Mouse (Mus musculus) kidney, adult 2 months (tissue): ENCODE data around the gene Rell1. TPM values are rescaled to one million over a fixed set of nuclear protein-coding genes. Genes with fewer than 3 reads are reported as not detected.

Experiments
- DNase-seq: peaks from one replicate; pipeline ENCODE4 v3.0.0; 2021
- H3K27ac ChIP-seq: fragments of 200-500 bp; 2 replicates; pipeline ENCODE4 v1.5.1; 2012; ENCODE audit warnings: low read depth, low read length, control low read depth, inconsistent platforms; ENCODE audit not compliant: insufficient read depth
- H3K27me3 ChIP-seq: fragments of 200-500 bp; replicated peaks from 2 replicates; pipeline ENCODE4 v1.6.1; 2012; ENCODE audit warnings: mild to moderate bottlenecking, moderate library complexity, low read length, inconsistent platforms; ENCODE audit not compliant: control insufficient read depth, insufficient read depth
- H3K36me3 ChIP-seq: fragments of 200-500 bp; 2 replicates; pipeline ENCODE4 v1.6.1; 2012; ENCODE audit warnings: mild to moderate bottlenecking, moderate library complexity, low read length, inconsistent platforms; ENCODE audit not compliant: control insufficient read depth, insufficient read depth
- H3K4me1 ChIP-seq: fragments of 200-500 bp; 2 replicates; pipeline ENCODE4 v1.6.1; 2011; ENCODE audit warnings: low read length; ENCODE audit not compliant: control insufficient read depth, insufficient read depth
- H3K4me3 ChIP-seq: fragments of 200-500 bp; 2 replicates; pipeline ENCODE4 v1.5.1; 2011; ENCODE audit warnings: mild to moderate bottlenecking, low read depth, low read length, control low read depth; ENCODE audit not compliant: insufficient read depth
- CTCF ChIP-seq: fragments of 200-500 bp; conservative IDR thresholded peaks from 2 replicates; pipeline ENCODE4 v1.5.1; 2011; ENCODE audit warnings: low read depth, mild to moderate bottlenecking, control low read depth, low read length, moderate library complexity, mixed read lengths; ENCODE audit not compliant: insufficient read depth, insufficient read length
- POLR2A ChIP-seq: fragments of 200-500 bp; IDR thresholded peaks from one replicate; pipeline ENCODE4 v1.6.1; 2011; ENCODE audit warnings: low read depth, low read length, control low read depth
- WGBS: fragments of 180-500 bp; shearing (Covaris S2); methylation state at CpG from one replicate; pipeline ENCODE4 v1.1.7; 2018; 5-methylcytosine and 5-hydroxymethylcytosine counted together
- polyA plus RNA-seq: library from polyadenylated mRNA; depleted of rRNA; stranded (reverse); fragments of >200 nt; gene quantifications from 2 replicates; pipeline ENCODE4 v1.2.3, GENCODE M21; 2012

Rell1 gene
- polyA plus RNA-seq, 1 experiment, result 6.8 TPM

- WGBS, result 30% methylated on average over 8 of the region's 8 CpGs
- peaks cover 7% of the 10 kb centered on the region; the same call in 1 of the 2 replicates for H3K4me1 ChIP-seq
- no peak overlapping the region for H3K27ac ChIP-seq
- H3K27me3 ChIP-seq, result no peaks in the 10 kb centered on the region
- no peak for TF ChIP-seq CTCF
- no peak for TF ChIP-seq POLR2A
- no peaks in the 10 kb centered on the region for H3K36me3 ChIP-seq
- no peak overlapping the region for H3K4me3 ChIP-seq
- DNase-seq, result peak; percentile 56
These were observed 4.1 kb downstream of the Rell1 start for GRCm38 (mm10) chr5:63964576-63964975.

GRCm38 (mm10) chr5:63961726-63962125, 7.0 kb downstream of the Rell1 start:
- no peak for DNase-seq
- Histone ChIP-seq H3K27ac (no peak overlapping the region), H3K27me3 (no peaks in the 10 kb centered on the region), H3K36me3 (no peaks in the 10 kb centered on the region), H3K4me1 (no peaks in the 10 kb centered on the region; the same call in 1 of the 2 replicates), H3K4me3 (no peak overlapping the region)
- no peak for TF ChIP-seq POLR2A
- TF ChIP-seq CTCF, result no peak
- 83% methylated on average over 10 of the region's 10 CpGs for WGBS

GRCm38 (mm10) chr5:63960565-63960964, 8.1 kb downstream of the Rell1 start:
- DNase-seq, result no peak
- WGBS, result 95% methylated on average over 10 of the region's 10 CpGs
- H3K4me1 ChIP-seq, result no peaks in the 10 kb centered on the region; the same call in 1 of the 2 replicates
- no peaks in the 10 kb centered on the region for H3K36me3 ChIP-seq
- H3K4me3 ChIP-seq, result no peak overlapping the region
- H3K27me3 ChIP-seq, result no peaks in the 10 kb centered on the region
- H3K27ac ChIP-seq, result no peak overlapping the region
- no peak for TF ChIP-seq POLR2A
- TF ChIP-seq CTCF, result no peak

GRCm38 (mm10) chr5:63958963-63959708, 9.6 kb downstream of the Rell1 start:
- Histone ChIP-seq H3K27ac (no peak overlapping the region), H3K27me3 (no peaks in the 10 kb centered on the region), H3K4me1 (no peaks in the 10 kb centered on the region), H3K36me3 (no peaks in the 10 kb centered on the region), H3K4me3 (no peak overlapping the region)
- no peak for DNase-seq
- no peak for TF ChIP-seq CTCF
- TF ChIP-seq POLR2A, result no peak
- 66% methylated on average over 18 of the region's 18 CpGs for WGBS

DNA sequence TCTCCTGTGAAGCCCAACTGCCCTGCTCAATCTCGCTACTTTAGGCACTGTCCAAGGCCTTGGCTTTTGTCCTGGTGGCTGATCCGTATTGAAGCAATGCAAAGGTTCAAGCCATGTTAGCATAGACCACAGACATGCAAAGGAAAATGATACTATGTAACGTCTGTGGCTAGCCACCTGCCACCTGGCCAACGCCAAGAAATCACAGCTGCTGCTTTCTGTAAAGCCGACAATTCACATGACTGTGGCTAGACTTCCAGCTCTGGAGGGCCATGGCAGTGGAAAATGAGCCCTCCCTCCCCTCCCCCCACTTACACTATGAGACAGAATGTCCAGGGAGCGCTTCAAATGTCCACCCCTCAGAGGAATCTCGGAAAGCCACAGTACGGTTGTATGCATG, 11.1 kb downstream of the Rell1 start:
- Histone ChIP-seq H3K27ac (no peak overlapping the region), H3K36me3 (no peaks in the 10 kb centered on the region), H3K4me3 (no peak overlapping the region), H3K27me3 (no peaks in the 10 kb centered on the region), H3K4me1 (no peaks in the 10 kb centered on the region; the same call in 1 of the 2 replicates)
- no peak for DNase-seq
- TF ChIP-seq CTCF, result no peak
- WGBS, result 80% methylated on average over 8 of the region's 8 CpGs

DNA sequence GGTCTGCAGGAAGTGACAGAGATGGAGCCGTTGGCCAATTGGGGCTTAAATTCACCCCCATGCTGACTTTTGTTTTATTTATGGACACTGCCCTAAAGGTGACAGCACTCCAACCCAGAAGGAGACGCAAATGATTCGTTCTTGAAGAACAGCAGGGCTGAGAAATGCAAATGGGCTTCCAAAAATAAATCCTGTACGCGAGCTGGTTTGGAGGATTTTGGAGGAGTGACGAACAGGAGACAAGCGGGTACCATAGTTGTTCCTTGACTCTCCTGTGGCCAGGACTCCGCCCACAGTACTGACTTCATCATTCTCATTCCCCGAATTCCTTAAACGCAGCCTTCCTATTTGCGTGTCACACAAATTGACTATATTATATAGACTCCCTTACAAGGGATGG, 12.3 kb downstream of the Rell1 start:
- no peaks in the 10 kb centered on the region; the same call in 1 of the 2 replicates for H3K4me1 ChIP-seq
- H3K27me3 ChIP-seq, result no peaks in the 10 kb centered on the region
- DNase-seq, result no peak
- no peak overlapping the region for H3K4me3 ChIP-seq
- H3K27ac ChIP-seq, result no peak overlapping the region
- no peaks in the 10 kb centered on the region for H3K36me3 ChIP-seq
- 76% methylated on average over 11 of the region's 11 CpGs for WGBS
- TF ChIP-seq POLR2A (no peak), CTCF (no peak)

GRCm38 (mm10) chr5:63953401-63954032, 15.2 kb downstream of the Rell1 start:
- peak; percentile 84 for DNase-seq
- peaks cover 5% of the 10 kb centered on the region for H3K4me1 ChIP-seq
- H3K27me3 ChIP-seq, result no peaks in the 10 kb centered on the region
- no peak overlapping the region for H3K27ac ChIP-seq
- WGBS, result 67% methylated on average over 15 of the region's 15 CpGs
- TF ChIP-seq POLR2A (no peak), CTCF (no peak)
- no peaks in the 10 kb centered on the region for H3K36me3 ChIP-seq
- H3K4me3 ChIP-seq, result no peak overlapping the region
